ENCODE assay signal across 10 mouse cellular contexts in the genomic region with DNA sequence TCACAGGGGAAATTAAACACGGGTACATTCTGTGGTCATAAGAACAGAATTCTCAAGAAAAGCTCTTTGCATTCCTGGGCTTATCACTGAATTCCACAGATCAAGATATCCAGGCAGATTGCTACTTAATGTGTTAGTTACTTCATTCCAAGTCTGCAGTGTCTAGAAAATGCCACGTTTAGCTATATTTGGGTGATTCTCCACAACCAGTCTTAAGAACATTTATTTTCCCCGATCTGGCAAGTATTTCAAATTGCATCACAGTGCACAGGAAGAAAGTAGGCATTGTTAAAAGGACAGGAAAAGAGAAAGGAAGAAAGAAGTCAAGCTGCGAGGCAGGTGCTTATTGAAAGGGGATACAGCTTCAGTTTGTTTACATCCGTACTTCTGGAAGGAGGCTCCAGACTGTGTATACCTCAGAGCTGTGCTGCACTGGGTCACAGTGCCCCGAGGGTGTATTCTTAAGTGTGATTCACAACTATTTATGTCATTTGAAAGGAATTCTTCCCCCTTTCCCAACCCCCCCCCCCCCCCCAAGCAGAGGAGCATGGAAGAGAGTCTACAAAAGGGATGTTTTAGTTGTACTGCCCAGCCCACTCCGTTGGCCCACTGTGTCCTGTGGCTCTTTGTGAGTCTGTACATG.
A peak's percentile ranks its signal among the peaks of the same experiment; 100 is the strongest.
DNase-seq lines count a peak whose midpoint lies in the region; ATAC-seq lines count a peak whose summit lies in the region.
"Had no signal": no experiment of that assay in that cellular context is flagged by ENCODE, and none has a peak within 500 bp of the region (broad histone marks: within the 10 kb centered on the region; RNA-seq: fewer than 3 reads in every experiment).

No protein-coding gene starts in this region.

- H3K9me3 ChIP-seq in hindbrain, embryonic 11.5 days (ENCODE audit: control insufficient read depth, low read length) = no peaks in the 10 kb centered on the region
- H3K9me3 ChIP-seq in hindbrain, embryonic 10.5 days = 0 out of 2 replicates have a peak, but pooled peaks cover 5% of the 10 kb centered on the region
- H3K9me3 ChIP-seq in embryonic facial prominence, embryonic 12.5 days = no peaks in the 10 kb centered on the region
- peaks cover 5% of the 10 kb centered on the region; the same call in 1 of the 2 replicates for H3K9me3 ChIP-seq in limb, embryonic 12.5 days

- no peaks in the 10 kb centered on the region for H3K4me1 ChIP-seq in hindbrain, embryonic 11.5 days (replicated peaks; ENCODE audit: control insufficient read depth, insufficient read depth, low read length)
- H3K4me1 ChIP-seq in hindbrain, embryonic 10.5 days (replicated peaks) = peaks cover 20% of the 10 kb centered on the region
- H3K4me1 ChIP-seq in embryonic facial prominence, embryonic 12.5 days = peaks cover 28% of the 10 kb centered on the region
- peaks cover 23% of the 10 kb centered on the region; the same call in 1 of the 2 replicates for H3K4me1 ChIP-seq in limb, embryonic 12.5 days (replicated peaks)

- no peak overlapping the region for H3K4me2 ChIP-seq in hindbrain, embryonic 11.5 days (replicated peaks; ENCODE audit: low read depth, low read length)
- H3K4me2 ChIP-seq in embryonic facial prominence, embryonic 12.5 days (replicated peaks) = no peak overlapping the region
- no peak overlapping the region for H3K4me2 ChIP-seq in limb, embryonic 12.5 days
- H3K4me2 ChIP-seq: neural tube, embryonic 12.5 days had no signal

- no peak overlapping the region for H3K9ac ChIP-seq in hindbrain, embryonic 11.5 days (ENCODE audit: low read depth, low read length)
- no peak overlapping the region for H3K9ac ChIP-seq in embryonic facial prominence, embryonic 12.5 days
- no peak overlapping the region for H3K9ac ChIP-seq in limb, embryonic 12.5 days (replicated peaks)
- H3K9ac ChIP-seq: neural tube, embryonic 12.5 days had no signal

- H3K27ac ChIP-seq in hindbrain, embryonic 11.5 days (ENCODE audit: low read depth, low read length) = no peak overlapping the region
- no peak overlapping the region; the same call in 1 of the 2 replicates for H3K27ac ChIP-seq in hindbrain, embryonic 10.5 days
- peak overlapping the region; percentile 17; the same call in 1 of the 2 replicates for H3K27ac ChIP-seq in embryonic facial prominence, embryonic 12.5 days
- 0 out of 2 replicates have a peak overlapping the region, but pooled peaks have one; percentile 35 for H3K27ac ChIP-seq in limb, embryonic 12.5 days
- H3K27ac ChIP-seq: neural tube, embryonic 12.5 days had no signal

- H3K4me3 ChIP-seq in hindbrain, embryonic 11.5 days (ENCODE audit: low read depth, low read length) = no peak overlapping the region
- H3K4me3 ChIP-seq in hindbrain, embryonic 10.5 days = no peak overlapping the region
- no peak overlapping the region for H3K4me3 ChIP-seq in embryonic facial prominence, embryonic 12.5 days
- no peak overlapping the region for H3K4me3 ChIP-seq in limb, embryonic 12.5 days (replicated peaks)
- H3K4me3 ChIP-seq: neural tube, embryonic 12.5 days had no signal

- no peak for DNase-seq in hindbrain, embryonic 11.5 days (ENCODE audit: low spot score)
- DNase-seq in hindbrain, embryonic 10.5 days (ENCODE audit: low spot score) = no peak
- DNase-seq in Muller cell, postnatal 12 days (ENCODE audit: inconsistent ontology term) = peak; percentile 68
- DNase-seq in MN1 (ENCODE audit: low spot score) = no peak
- DNase-seq in cerebellum, postnatal 14 days = no peak
- no peak for DNase-seq in thymus, postnatal 0 days (ENCODE audit: low spot score)
- DNase-seq: thymus, adult 2 months had no signal

- H3K27me3 ChIP-seq in hindbrain, embryonic 11.5 days (ENCODE audit: control insufficient read depth, insufficient read depth, low read length) = no peaks in the 10 kb centered on the region
- no peaks in the 10 kb centered on the region for H3K27me3 ChIP-seq in hindbrain, embryonic 10.5 days (ENCODE audit: insufficient read depth, poor library complexity, severe bottlenecking)
- H3K27me3 ChIP-seq in embryonic facial prominence, embryonic 12.5 days = no peaks in the 10 kb centered on the region
- no peaks in the 10 kb centered on the region for H3K27me3 ChIP-seq in limb, embryonic 12.5 days
- H3K27me3 ChIP-seq: neural tube, embryonic 12.5 days had no signal

- ATAC-seq in hindbrain, embryonic 11.5 days (ENCODE audit: low FRiP score) = 0 out of 2 replicates have a peak, but pooled peaks have one; percentile 38
- peak; percentile 67; the same call in 1 of the 2 replicates for ATAC-seq in embryonic facial prominence, embryonic 12.5 days (ENCODE audit: insufficient number of reproducible peaks, insufficient read depth, low FRiP score, low TSS enrichment)
- peak; percentile 50; the same call in 1 of the 2 replicates for ATAC-seq in limb, embryonic 12.5 days (ENCODE audit: insufficient number of reproducible peaks, insufficient read depth, low FRiP score, low TSS enrichment, low read depth)

- no peaks in the 10 kb centered on the region for H3K36me3 ChIP-seq in hindbrain, embryonic 11.5 days (ENCODE audit: control insufficient read depth, insufficient read depth, low read length)
- peaks cover 9% of the 10 kb centered on the region for H3K36me3 ChIP-seq in hindbrain, embryonic 10.5 days
- H3K36me3 ChIP-seq in embryonic facial prominence, embryonic 12.5 days = peaks cover 9% of the 10 kb centered on the region
- H3K36me3 ChIP-seq in limb, embryonic 12.5 days = peaks cover 9% of the 10 kb centered on the region

- WGBS in hindbrain, embryonic 11.5 days = 32% methylated on average over 7 of the region's 7 CpGs
- WGBS in hindbrain, embryonic 10.5 days = 34% methylated on average over 7 of the region's 7 CpGs
- WGBS in embryonic facial prominence, embryonic 12.5 days = 17% methylated on average over 7 of the region's 7 CpGs
- WGBS in limb, embryonic 12.5 days = 46% methylated on average over 7 of the region's 7 CpGs

Comparison
In these comparisons a context has a peak if more than half of its experiments do, and no peak if none do; other contexts are left out.
1. H3K27ac ChIP-seq: peak in embryonic facial prominence, embryonic 12.5 days (single experiment) and limb, embryonic 12.5 days (single experiment); none in hindbrain, embryonic 11.5 days (single experiment) and hindbrain, embryonic 10.5 days (single experiment).
2. Peak in every context shown above with its lines, with median percentiles within 50 percentile points of each other: ATAC-seq.